Mouse (Mus musculus): ENCODE measurements at regions not wholly inside any gene's neighbourhood (a gene's known extent, or its start where the extent isn't known, plus 50 kb on each side); places are given as distances from the start of the nearest gene placed in this dataset.

DNA sequence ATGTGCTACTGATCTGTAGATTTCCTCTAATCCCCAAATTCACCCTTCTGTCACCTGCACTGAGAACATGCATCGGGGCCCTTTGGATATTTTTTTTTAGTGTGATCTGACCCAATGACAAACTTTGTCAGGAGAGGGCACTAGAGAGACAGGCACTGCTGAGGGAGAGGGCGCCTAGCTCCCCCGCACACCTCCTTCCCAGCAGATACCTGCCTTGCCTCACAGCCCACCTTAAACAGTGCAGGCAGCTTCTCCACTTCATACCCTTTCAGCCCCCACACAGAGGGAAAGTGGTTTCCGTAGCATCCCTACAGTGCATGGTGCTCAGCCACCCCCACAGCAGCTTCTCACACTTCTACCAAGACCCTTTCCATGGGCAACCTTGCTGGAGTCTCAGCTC is 670.0 kb downstream of the Tmem132b start:
- no peak for TF ChIP-seq TAL1 (IDR thresholded peaks at IDR 0.05; ENCODE audit: low read length)
- no peak for TF ChIP-seq GATA1 (IDR thresholded peaks at IDR 0.05; ENCODE audit: low read length)
